Mouse (Mus musculus) liver, embryonic 14.5 days (tissue): Measurements from ENCODE around the gene Dennd1a.

ENCODE experiments used
- CTCF ChIP-seq: IDR thresholded peaks from 2 replicates; pipeline ENCODE4 v1.5.1; 2016; ENCODE audit warnings: antibody characterized with exemption, low read depth, control low read depth
- EP300 ChIP-seq: IDR thresholded peaks from 2 replicates; pipeline ENCODE4 v1.6.1; 2016; ENCODE audit warnings: antibody characterized with exemption, low read depth

DNA sequence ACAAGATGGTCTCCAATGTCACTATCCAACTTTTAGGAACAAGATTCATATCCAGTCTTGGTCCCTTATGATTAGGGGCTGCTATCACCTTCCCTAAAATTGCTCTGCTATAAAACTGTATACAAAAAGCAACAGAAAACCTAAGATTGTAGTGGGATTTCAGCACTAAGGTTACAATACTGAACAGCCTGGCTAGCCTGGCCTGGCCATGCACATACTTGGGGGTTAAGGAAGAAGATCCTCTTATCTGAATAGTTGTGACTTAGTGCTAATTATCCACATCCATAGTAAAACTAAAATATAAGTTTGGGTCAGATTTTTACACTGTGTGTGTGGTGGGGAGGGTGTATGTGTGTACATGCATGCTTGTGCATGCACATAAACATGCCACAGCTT, 109.6 kb downstream of the Dennd1a start:
- no peak for TF ChIP-seq EP300
- TF ChIP-seq CTCF = no peak
